Mouse (Mus musculus): Measurements from ENCODE around the gene Trpc2. TPM values are rescaled to one million over a fixed set of nuclear protein-coding genes. Genes with fewer than 3 reads are reported as not detected.

The Trpc2 gene
- polyA plus RNA-seq, 1 experiment from 2014 or later, result not detected

- no peak overlapping the region for H3K4me3 ChIP-seq (ENCODE audit: low read depth, low read length)
- no peak for TF ChIP-seq CTCF (IDR thresholded peaks at IDR 0.05)
- TF ChIP-seq EP300 (IDR thresholded peaks at IDR 0.05), result no peak
- peaks cover 31% of the 10 kb centered on the region for H3K36me3 ChIP-seq (ENCODE audit: insufficient read depth, low read length)
- no peaks in the 10 kb centered on the region for H3K9me3 ChIP-seq (ENCODE audit: low read length)
- no peaks in the 10 kb centered on the region for H3K27me3 ChIP-seq (replicated peaks; ENCODE audit: insufficient read depth, low read length)
- no peak for DNase-seq (ENCODE audit: low spot score)
- H3K27ac ChIP-seq (ENCODE audit: low read length), result no peak overlapping the region
- no peak for ATAC-seq
- H3K9ac ChIP-seq (replicated peaks; ENCODE audit: low read depth), result no peak overlapping the region
- H3K4me2 ChIP-seq (replicated peaks; ENCODE audit: low read depth, low read length), result no peak overlapping the region
- 70% methylated on average over 6 of the region's 6 CpGs for WGBS
- no peaks in the 10 kb centered on the region for H3K4me1 ChIP-seq (ENCODE audit: insufficient read depth, low read depth, low read length)
These were observed 34.5 kb downstream of the Trpc2 start for GRCm38 (mm10) chr7:102117382-102117781.

GRCm38 (mm10) chr7:102120326-102120725 lies 37.4 kb downstream of the Trpc2 start:
- H3K27ac ChIP-seq (ENCODE audit: low read length), result no peak overlapping the region
- DNase-seq (ENCODE audit: low spot score) (no peak), ATAC-seq (no peak)
- no peak overlapping the region for H3K4me3 ChIP-seq (ENCODE audit: low read depth, low read length)
- no peak overlapping the region for H3K4me2 ChIP-seq (replicated peaks; ENCODE audit: low read depth, low read length)
- WGBS, result 91% methylated on average over 10 of the region's 10 CpGs
- H3K36me3 ChIP-seq (ENCODE audit: insufficient read depth, low read length), result peaks cover 59% of the 10 kb centered on the region
- H3K4me1 ChIP-seq (ENCODE audit: insufficient read depth, low read depth, low read length), result no peaks in the 10 kb centered on the region
- H3K9ac ChIP-seq (replicated peaks; ENCODE audit: low read depth), result no peak overlapping the region
- no peaks in the 10 kb centered on the region for H3K9me3 ChIP-seq (ENCODE audit: low read length)
- H3K27me3 ChIP-seq (replicated peaks; ENCODE audit: insufficient read depth, low read length), result no peaks in the 10 kb centered on the region
- TF ChIP-seq EP300 (IDR thresholded peaks at IDR 0.05), result no peak
- no peak for TF ChIP-seq CTCF (IDR thresholded peaks at IDR 0.05)

- H3K4me1 ChIP-seq (ENCODE audit: insufficient read depth, low read depth, low read length), result no peaks in the 10 kb centered on the region
- H3K9me3 ChIP-seq (ENCODE audit: low read length), result no peaks in the 10 kb centered on the region
- WGBS, result 47% methylated on average over 4 of the region's 4 CpGs
- no peak overlapping the region for H3K27ac ChIP-seq (ENCODE audit: low read length)
- no peak overlapping the region for H3K4me2 ChIP-seq (replicated peaks; ENCODE audit: low read depth, low read length)
- H3K4me3 ChIP-seq (ENCODE audit: low read depth, low read length), result no peak overlapping the region
- H3K9ac ChIP-seq (replicated peaks; ENCODE audit: low read depth), result no peak overlapping the region
- ATAC-seq (peak; percentile 55), DNase-seq (ENCODE audit: low spot score) (peak; percentile 14)
- no peaks in the 10 kb centered on the region for H3K27me3 ChIP-seq (replicated peaks; ENCODE audit: insufficient read depth, low read length)
- TF ChIP-seq EP300 (IDR thresholded peaks at IDR 0.05) (peak; percentile 74), CTCF (IDR thresholded peaks at IDR 0.05) (no peak)
- H3K36me3 ChIP-seq (ENCODE audit: insufficient read depth, low read length), result peaks cover 48% of the 10 kb centered on the region
These were observed 49.5 kb downstream of the Trpc2 start for GRCm38 (mm10) chr7:102132395-102132794.

- DNase-seq (ENCODE audit: low spot score) (peak; percentile 38), ATAC-seq (no peak)
- 82% methylated on average over 1 of the region's 1 CpGs for WGBS
These were observed 54.5 kb downstream of the Trpc2 start for GRCm38 (mm10) chr7:102137464-102137863.

GRCm38 (mm10) chr7:102137898-102138297 lies 55.0 kb downstream of the Trpc2 start:
- Histone ChIP-seq H3K4me3 (ENCODE audit: low read depth, low read length) (no peak overlapping the region), H3K4me2 (replicated peaks; ENCODE audit: low read depth, low read length) (no peak overlapping the region), H3K27me3 (replicated peaks; ENCODE audit: insufficient read depth, low read length) (no peaks in the 10 kb centered on the region), H3K9ac (replicated peaks; ENCODE audit: low read depth) (no peak overlapping the region), H3K27ac (ENCODE audit: low read length) (no peak overlapping the region), H3K4me1 (ENCODE audit: insufficient read depth, low read depth, low read length) (no peaks in the 10 kb centered on the region), H3K9me3 (ENCODE audit: low read length) (no peaks in the 10 kb centered on the region), H3K36me3 (ENCODE audit: insufficient read depth, low read length) (peaks cover 39% of the 10 kb centered on the region)
- no peak for ATAC-seq
- WGBS, result 96% methylated on average over 5 of the region's 5 CpGs
- TF ChIP-seq EP300 (IDR thresholded peaks at IDR 0.05), result no peak
- no peak for TF ChIP-seq CTCF (IDR thresholded peaks at IDR 0.05)
- DNase-seq (ENCODE audit: low spot score), result no peak

More at GRCm38 (mm10) chr7:102137464-102137863, 54.5 kb downstream of the Trpc2 start:
- Histone ChIP-seq H3K4me3 (ENCODE audit: low read depth, low read length) (no peak overlapping the region), H3K27me3 (replicated peaks; ENCODE audit: insufficient read depth, low read length) (no peaks in the 10 kb centered on the region), H3K36me3 (ENCODE audit: insufficient read depth, low read length) (peaks cover 43% of the 10 kb centered on the region), H3K9ac (replicated peaks; ENCODE audit: low read depth) (no peak overlapping the region), H3K27ac (ENCODE audit: low read length) (no peak overlapping the region), H3K4me1 (ENCODE audit: insufficient read depth, low read depth, low read length) (no peaks in the 10 kb centered on the region), H3K4me2 (replicated peaks; ENCODE audit: low read depth, low read length) (no peak overlapping the region), H3K9me3 (ENCODE audit: low read length) (no peaks in the 10 kb centered on the region)
- TF ChIP-seq CTCF (IDR thresholded peaks at IDR 0.05) (peak; percentile 67), EP300 (IDR thresholded peaks at IDR 0.05) (no peak)

Other genes starting within 250 kb of the Trpc2 start
- 24.2 and 33.8 TPM in 2 replicates for gene Inppl1, start 244.9 kb upstream of the Trpc2 start, polyA plus RNA-seq (2015; fragmentation: Nextera tagmentation; extraction: Ambion mirVana)
- 0.73 and 0.81 TPM in 2 replicates for gene Folr2, start 225.9 kb upstream of the Trpc2 start, polyA plus RNA-seq (2015; fragmentation: Nextera tagmentation; extraction: Ambion mirVana)
- 26.0 and 28.8 TPM in 2 replicates for gene Anapc15, start 219.4 kb upstream of the Trpc2 start, polyA plus RNA-seq (2015; fragmentation: Nextera tagmentation; extraction: Ambion mirVana)
- 0.95 and 2.4 TPM in 2 replicates for gene Folr1, start 212.3 kb upstream of the Trpc2 start, polyA plus RNA-seq (2015; fragmentation: Nextera tagmentation; extraction: Ambion mirVana)
- gene Lamtor1, start 177.2 kb upstream of the Trpc2 start, polyA plus RNA-seq (2015; fragmentation: Nextera tagmentation; extraction: Ambion mirVana), result 131 and 153 TPM in 2 replicates
- 0.05 and 0.17 TPM in 2 replicates for gene Tomt, start 176.8 kb upstream of the Trpc2 start, polyA plus RNA-seq (2015; fragmentation: Nextera tagmentation; extraction: Ambion mirVana)
- gene Lrrc51, start 149.2 kb upstream of the Trpc2 start, polyA plus RNA-seq (2015; fragmentation: Nextera tagmentation; extraction: Ambion mirVana), result 41.5 and 46.1 TPM in 2 replicates
- 31.6 and 38.0 TPM in 2 replicates for gene Numa1, start 149.0 kb upstream of the Trpc2 start, polyA plus RNA-seq (2015; fragmentation: Nextera tagmentation; extraction: Ambion mirVana)
- 2.2 and 2.5 TPM in 2 replicates for gene Il18bp, start 64.4 kb upstream of the Trpc2 start, polyA plus RNA-seq (2015; fragmentation: Nextera tagmentation; extraction: Ambion mirVana)
- 16.2 and 18.2 TPM in 2 replicates for gene Rnf121, start 17.6 kb upstream of the Trpc2 start, polyA plus RNA-seq (2015; fragmentation: Nextera tagmentation; extraction: Ambion mirVana)
- 6.2 and 7.8 TPM in 2 replicates for gene Xndc1, start 17.6 kb upstream of the Trpc2 start, polyA plus RNA-seq (2015; fragmentation: Nextera tagmentation; extraction: Ambion mirVana)
- gene Xntrpc, start 17.4 kb upstream of the Trpc2 start, polyA plus RNA-seq (2015; fragmentation: Nextera tagmentation; extraction: Ambion mirVana), result 0.29 and 0.30 TPM in 2 replicates
- 0.14 and 0.23 TPM in 2 replicates for gene Art1, start 18.6 kb downstream of the Trpc2 start, polyA plus RNA-seq (2015; fragmentation: Nextera tagmentation; extraction: Ambion mirVana)
- 0.38 and 0.68 TPM in 2 replicates for gene Art5, start 26.4 kb downstream of the Trpc2 start, polyA plus RNA-seq (2015; fragmentation: Nextera tagmentation; extraction: Ambion mirVana)
- gene Chrna10, start 33.7 kb downstream of the Trpc2 start, polyA plus RNA-seq (2015; fragmentation: Nextera tagmentation; extraction: Ambion mirVana), result 0.36 and 1.1 TPM in 2 replicates
- gene Nup98, start 127.1 kb downstream of the Trpc2 start, polyA plus RNA-seq (2015; fragmentation: Nextera tagmentation; extraction: Ambion mirVana), result 15.5 and 17.0 TPM in 2 replicates
- 109 and 137 TPM in 2 replicates for gene Pgap2, start 127.1 kb downstream of the Trpc2 start, polyA plus RNA-seq (2015; fragmentation: Nextera tagmentation; extraction: Ambion mirVana)
- gene Rhog, start 172.9 kb downstream of the Trpc2 start, polyA plus RNA-seq (2015; fragmentation: Nextera tagmentation; extraction: Ambion mirVana), result 133 and 141 TPM in 2 replicates
- 18.6 and 19.1 TPM in 2 replicates for gene Stim1, start 184.7 kb downstream of the Trpc2 start, polyA plus RNA-seq (2015; fragmentation: Nextera tagmentation; extraction: Ambion mirVana)